Mouse (Mus musculus): ENCODE results near the gene Cep131.

GRCm38 (mm10) chr11:120042141-120042838 is 44.3 kb downstream of the Cep131 start:
- TF ChIP-seq CTCF (IDR thresholded peaks at IDR 0.05; ENCODE audit: control insufficient read depth, insufficient read depth, low read length), result no peak
- no peak for TF ChIP-seq POLR2A (IDR thresholded peaks at IDR 0.05; ENCODE audit: borderline replicate concordance, control insufficient read depth, low read depth, low read length)

Measured in bone marrow, adult 2 months (tissue).